In genomic region chr13:111491046-111491756, GRCm38 (mm10) we compare ENCODE assay signal across 1 mouse cellular context.
TF ChIP-seq lines count a peak whose summit lies in the region.

No protein-coding gene starts in this region.

TF ChIP-seq in MEL, 35 proteins besides CTCF, POLR2A, EP300 and RAD21 (continued from another document):
- no peak for TF ChIP-seq MYC (IDR thresholded peaks at IDR 0.05; ENCODE audit: low read depth, low read length)
- TF ChIP-seq MAX (IDR thresholded peaks at IDR 0.05; ENCODE audit: low read length): no peak
- no peak for TF ChIP-seq ZC3H11A (IDR thresholded peaks at IDR 0.05; ENCODE audit: low read depth, low read length)
